Mouse (Mus musculus) kidney, adult 8-10 months (tissue): ENCODE data around the gene Olfr594.
"Not testable (repeated sequence)": the region's sequence is repeated elsewhere in the genome, so short reads cannot be mapped to it uniquely, and the experiment has no call there.

ENCODE experiments used
- DNase-seq, 2 experiments: peaks; one replicate each; pipeline ENCODE4 v3.0.0; 2022

The Olfr594 gene

GRCm38 (mm10) chr7:103216696-103217095 is at the start of gene Olfr594:
TSS of gene Olfr594 (plus strand) at chr7:103216996.
- no peak for DNase-seq

- DNase-seq, result no peak
Measured at GRCm38 (mm10) chr7:103169697-103170096, 47.1 kb upstream of the Olfr594 start.

DNA sequence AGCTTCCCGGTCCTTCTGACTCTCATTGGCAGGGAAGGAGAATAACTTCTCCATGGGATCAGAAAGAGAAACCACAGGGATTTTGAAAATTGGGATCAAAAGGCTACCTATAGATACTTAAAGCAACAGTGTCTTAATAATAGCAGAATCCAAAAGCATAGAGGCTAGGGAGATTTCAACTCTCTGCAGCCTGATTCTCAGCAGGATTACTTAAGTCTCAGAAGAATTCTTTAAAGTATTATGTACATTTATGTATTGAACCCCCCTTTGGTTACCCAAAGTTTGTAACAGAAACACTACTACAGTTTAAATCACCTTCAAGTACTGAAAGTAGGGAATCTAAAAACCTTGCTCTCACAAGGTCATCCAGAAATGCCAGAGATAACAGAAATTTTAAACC is 38.6 kb upstream of the Olfr594 start, which contains the start of gene Olfr591:
Olfr591 (minus strand) TSS at position 101 of the 400 bp plus-strand sequence.
- no peak for DNase-seq

DNA sequence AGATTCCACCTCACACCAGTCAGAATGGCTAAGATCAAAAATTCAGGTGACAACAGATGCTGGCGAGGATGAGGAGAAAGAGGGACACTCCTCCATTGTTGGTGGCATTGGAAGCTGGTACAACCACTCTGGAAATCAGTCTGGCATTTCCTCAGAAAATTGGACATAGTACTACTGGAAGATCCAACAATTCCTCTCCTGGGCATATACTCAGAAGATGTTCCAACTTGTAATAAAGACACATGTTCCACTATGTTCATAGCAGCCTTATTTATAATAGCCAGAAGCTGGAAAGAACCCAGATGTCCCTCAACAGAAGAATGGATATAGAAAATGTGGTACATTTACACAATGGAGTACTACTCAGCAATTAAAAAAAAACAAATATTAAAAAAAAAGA is 32.3 kb upstream of the Olfr594 start, which contains the start of gene Olfr592:
Olfr592 (plus strand) TSS at position 301 of the 400 bp plus-strand sequence.
- DNase-seq, result not testable (repeated sequence)

DNA sequence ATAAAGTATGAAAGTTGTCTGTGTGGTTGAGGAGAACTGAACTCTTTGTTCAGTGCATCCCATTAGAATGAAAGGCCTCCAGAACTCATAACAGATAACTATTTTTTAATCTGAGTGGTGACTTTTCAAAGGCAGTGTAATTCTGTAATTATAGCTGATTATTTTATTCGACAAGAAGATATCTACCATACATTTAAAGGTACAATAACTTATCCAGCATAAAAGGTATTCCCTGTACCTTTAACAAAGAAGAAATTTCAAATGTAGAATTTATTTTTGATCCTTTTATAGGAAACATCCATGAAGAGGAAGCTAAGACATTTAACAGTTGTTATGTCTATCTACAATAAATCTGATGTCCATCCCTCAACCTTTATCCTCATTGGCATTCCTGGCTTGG is 5.2 kb upstream of the Olfr594 start, which contains the start of gene Olfr593:
Olfr593 (plus strand) TSS at position 301 of the 400 bp plus-strand sequence.
- DNase-seq, result no peak

- not testable (repeated sequence) for DNase-seq
Measured at GRCm38 (mm10) chr7:103212050-103212449, 4.7 kb upstream of the Olfr594 start.

DNA sequence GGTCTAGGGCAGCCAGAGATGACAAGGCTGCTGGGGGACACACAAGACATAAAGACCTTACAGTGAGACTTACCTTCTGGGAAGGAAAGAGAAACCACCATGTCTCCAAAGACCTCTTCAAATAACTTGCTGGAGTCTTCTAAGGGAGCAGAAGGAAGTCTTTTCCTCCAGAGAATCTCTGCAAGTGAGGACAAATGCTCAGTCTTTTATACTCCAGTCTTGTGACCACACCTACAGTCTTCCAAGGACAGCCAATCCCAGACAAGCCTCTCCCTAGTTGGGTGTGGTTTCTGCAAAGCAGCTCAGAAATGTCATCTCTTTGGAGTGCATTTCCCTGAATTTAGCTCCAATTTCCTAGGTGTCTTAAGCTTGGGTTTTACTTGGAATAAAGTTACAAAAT is 35.6 kb downstream of the Olfr594 start, which contains the start of gene Usp17ld:
Usp17ld (minus strand) TSS at position 101 of the 400 bp plus-strand sequence.
- DNase-seq, result not testable (repeated sequence)
